ENCODE assay signal across 35 mouse cellular contexts in the genomic region with DNA sequence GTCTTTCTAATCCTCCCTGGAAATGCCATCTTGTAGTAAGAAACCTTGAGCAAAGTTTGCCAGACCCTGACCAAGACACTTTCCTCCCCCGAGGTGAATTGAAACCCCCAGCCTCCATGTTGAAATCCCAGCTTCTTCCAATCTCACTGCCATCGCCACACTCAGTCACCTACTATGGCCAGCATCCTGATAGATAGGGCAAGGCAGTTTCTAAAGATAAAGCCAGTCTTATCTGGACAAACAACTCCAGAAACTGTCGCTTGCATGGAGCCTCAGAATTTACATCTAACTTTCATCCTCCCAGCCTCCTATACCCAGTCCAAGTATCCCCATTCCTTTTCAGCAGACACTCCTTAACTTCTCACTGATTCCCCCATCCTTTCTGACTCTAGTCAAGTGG. TPM values are rescaled to one million over a fixed set of nuclear protein-coding genes. Genes with fewer than 3 reads are reported as not detected.
"Had no signal": no experiment of that assay in that cellular context is flagged by ENCODE, and none has a peak within 500 bp of the region (broad histone marks: within the 10 kb centered on the region; RNA-seq: fewer than 3 reads in every experiment).

No protein-coding gene starts in this region.

- DNase-seq: cerebellum, adult 8-10 months; cerebellum, adult 9-10 months; cerebellum, adult 9-11 months; cerebellum, postnatal 10 days; cerebellum, postnatal 14 days; cerebellum, postnatal 25 days; cerebellum, postnatal 36 days; embryo, embryonic 11 days; forebrain, postnatal 0 days; gastrocnemius, adult 2 months; gastrocnemius, postnatal 10 days; gastrocnemius, postnatal 14 days; gastrocnemius, postnatal 25 days; gastrocnemius, postnatal 36 days; heart, adult 18-20 months; heart, adult 2 months had no signal

- H3K9ac ChIP-seq: embryonic facial prominence, embryonic 12.5 days; embryonic facial prominence, embryonic 13.5 days; embryonic facial prominence, embryonic 15.5 days; forebrain, embryonic 12.5 days; forebrain, embryonic 13.5 days; forebrain, embryonic 15.5 days; forebrain, postnatal 0 days had no signal

- H3K27me3 ChIP-seq: embryonic facial prominence, embryonic 12.5 days; embryonic facial prominence, embryonic 13.5 days; embryonic facial prominence, embryonic 15.5 days; forebrain, embryonic 12.5 days; forebrain, embryonic 13.5 days; forebrain, embryonic 15.5 days had no signal

- H3K9me3 ChIP-seq: embryonic facial prominence, embryonic 10.5 days; embryonic facial prominence, embryonic 12.5 days; embryonic facial prominence, embryonic 13.5 days; embryonic facial prominence, embryonic 15.5 days; forebrain, embryonic 10.5 days; forebrain, embryonic 12.5 days; forebrain, embryonic 13.5 days; forebrain, embryonic 15.5 days had no signal

- H3K4me3 ChIP-seq: embryonic facial prominence, embryonic 10.5 days; embryonic facial prominence, embryonic 12.5 days; embryonic facial prominence, embryonic 13.5 days; embryonic facial prominence, embryonic 15.5 days; erythroblast, embryonic 14.5 days; forebrain, embryonic 10.5 days; forebrain, embryonic 12.5 days; forebrain, embryonic 13.5 days; forebrain, embryonic 15.5 days; gastrocnemius, adult 2 months; heart, adult 2 months had no signal

- H3K36me3 ChIP-seq: embryonic facial prominence, embryonic 10.5 days; embryonic facial prominence, embryonic 12.5 days; embryonic facial prominence, embryonic 13.5 days; embryonic facial prominence, embryonic 15.5 days; forebrain, embryonic 10.5 days; forebrain, embryonic 12.5 days; forebrain, embryonic 15.5 days had no signal

- H3K27ac ChIP-seq: embryonic facial prominence, embryonic 10.5 days; embryonic facial prominence, embryonic 12.5 days; embryonic facial prominence, embryonic 13.5 days; embryonic facial prominence, embryonic 15.5 days; forebrain, embryonic 10.5 days; forebrain, embryonic 12.5 days; forebrain, embryonic 13.5 days; forebrain, embryonic 15.5 days; gastrocnemius, adult 2 months; heart, adult 2 months had no signal

- H3K4me1 ChIP-seq: embryonic facial prominence, embryonic 10.5 days; embryonic facial prominence, embryonic 12.5 days; embryonic facial prominence, embryonic 13.5 days; embryonic facial prominence, embryonic 15.5 days; forebrain, embryonic 10.5 days; forebrain, embryonic 12.5 days; forebrain, embryonic 13.5 days; forebrain, embryonic 15.5 days had no signal

RNA-seq across cellular contexts. Expression of gene Clrn2, which starts 37.1 kb away (rescaled TPM):
- total RNA-seq: common myeloid progenitor, adult 5-6 weeks; forebrain, postnatal 0 days; gastrocnemius, adult 18-20 months; gastrocnemius, adult 2 months; gastrocnemius, adult 8-10 months; gastrocnemius, postnatal 10 days; gastrocnemius, postnatal 14 days; gastrocnemius, postnatal 25 days; gastrocnemius, postnatal 36 days; gastrocnemius, postnatal 4 days; granulocyte monocyte progenitor cell, adult 5-6 weeks; heart, adult 18-20 months; heart, adult 2 months; heart, adult 8-10 months had no signal
- polyA plus RNA-seq: embryonic facial prominence, embryonic 10.5 days; embryonic facial prominence, embryonic 12.5 days; embryonic facial prominence, embryonic 13.5 days; erythroblast, embryonic 14.5 days; forebrain, embryonic 11.5 days; forebrain, embryonic 12.5 days; forebrain, embryonic 13.5 days; forebrain, embryonic 14.5 days; forebrain, embryonic 16.5 days; forebrain, postnatal 0 days; gonadal fat pad, adult 2 months; heart, adult 2 months had no signal
